Mouse (Mus musculus): ENCODE data around the gene Grik1.

- TF ChIP-seq CTCF (IDR thresholded peaks at IDR 0.05; ENCODE audit: low read depth, low read length) (no peak), EP300 (IDR thresholded peaks at IDR 0.05; ENCODE audit: insufficient read depth, low read depth, low read length) (no peak), POLR2A (IDR thresholded peaks at IDR 0.05; ENCODE audit: insufficient read depth, low read length) (no peak)
Measured at GRCm38 (mm10) chr16:88247586-88247985, 42.5 kb downstream of the Grik1 start.
